Mouse (Mus musculus): ENCODE measurements at regions not wholly inside any gene's neighbourhood (a gene's known extent, or its start where the extent isn't known, plus 50 kb on each side); places are given as distances from the start of the nearest gene placed in this dataset.

- TF ChIP-seq CTCF (IDR thresholded peaks at IDR 0.05) (no peak), POLR2A (IDR thresholded peaks at IDR 0.05; ENCODE audit: insufficient read depth, low read depth, low read length) (no peak)
These were observed 58.8 kb upstream of the Nfe2l2 start for GRCm38 (mm10) chr2:75763252-75763651.
